Mouse (Mus musculus) testis, adult 2 months (tissue): ENCODE measurements around the gene Sult5a1.

ENCODE experiments used
- CTCF ChIP-seq: fragments of 200-500 bp; IDR thresholded peaks from 2 replicates; pipeline ENCODE4 v1.5.1; 2012; ENCODE audit warnings: low read depth, mild to moderate bottlenecking, inconsistent platforms, low read length, moderate library complexity; ENCODE audit not compliant: control insufficient read depth, insufficient read depth, insufficient replicate concordance
- POLR2A ChIP-seq: fragments of 200-500 bp; IDR thresholded peaks from 2 replicates; pipeline ENCODE4 v1.6.1; 2012; ENCODE audit warnings: low read depth, mild to moderate bottlenecking, inconsistent platforms, low read length, moderate library complexity; ENCODE audit not compliant: control insufficient read depth

DNA sequence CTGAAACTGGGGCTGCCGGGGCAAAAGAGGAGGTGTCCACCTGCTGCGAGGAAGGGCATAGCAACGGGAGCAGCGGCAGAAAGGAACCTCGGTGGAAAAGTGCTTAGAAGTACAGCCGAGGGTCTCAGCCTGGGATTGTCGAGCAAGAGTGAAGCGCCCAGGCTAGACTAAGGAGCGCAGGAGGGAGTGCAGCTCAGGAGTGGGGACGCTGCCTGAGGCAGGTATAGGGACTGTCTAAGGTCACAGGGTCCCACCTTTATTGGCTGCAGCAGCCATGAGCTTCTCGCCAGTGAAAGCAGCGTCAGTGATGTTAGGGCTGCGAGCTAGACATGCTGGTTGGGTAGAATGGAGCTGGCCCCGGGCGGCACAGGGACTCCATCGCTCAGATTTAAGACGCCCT lies 40.4 kb downstream of the Sult5a1 start:
- TF ChIP-seq POLR2A: no peak
- TF ChIP-seq CTCF: no peak
